Mouse (Mus musculus) lung, postnatal 25 days (tissue): Measurements from ENCODE around the gene Arhgef38.

Experiments used
- DNase-seq: peaks from one replicate; pipeline ENCODE4 v3.0.0; 2022; ENCODE audit warnings: low spot score

Arhgef38 gene

DNA sequence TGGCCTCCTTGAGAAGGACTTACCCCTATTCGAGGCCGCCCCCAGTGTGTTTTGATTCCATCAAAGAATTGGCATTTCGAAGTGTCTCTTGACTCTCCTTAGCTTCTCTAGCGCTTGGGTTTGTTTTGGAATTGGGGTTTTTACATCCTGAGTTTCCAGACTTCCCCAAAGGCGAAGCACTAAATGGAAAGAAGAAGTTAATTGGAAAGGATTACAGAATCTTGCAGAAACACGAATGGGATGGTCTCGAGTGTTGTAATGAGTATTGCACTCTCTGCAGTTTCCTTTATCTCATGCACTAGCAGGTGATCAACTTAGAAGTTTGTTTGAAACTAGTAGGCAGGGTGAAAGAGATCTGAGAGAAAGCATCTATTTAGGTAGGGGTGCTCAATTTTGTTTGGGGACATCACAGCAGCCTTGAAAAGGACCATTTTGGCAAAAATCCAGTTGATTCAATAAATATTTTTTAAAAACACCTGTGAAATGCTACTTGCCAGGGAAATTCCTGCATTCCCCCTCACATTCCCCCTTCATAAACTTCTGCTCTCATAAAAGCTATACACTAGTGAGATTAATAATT is 142.4 kb downstream of the Arhgef38 start:
- DNase-seq, result peak; percentile 22

DNA sequence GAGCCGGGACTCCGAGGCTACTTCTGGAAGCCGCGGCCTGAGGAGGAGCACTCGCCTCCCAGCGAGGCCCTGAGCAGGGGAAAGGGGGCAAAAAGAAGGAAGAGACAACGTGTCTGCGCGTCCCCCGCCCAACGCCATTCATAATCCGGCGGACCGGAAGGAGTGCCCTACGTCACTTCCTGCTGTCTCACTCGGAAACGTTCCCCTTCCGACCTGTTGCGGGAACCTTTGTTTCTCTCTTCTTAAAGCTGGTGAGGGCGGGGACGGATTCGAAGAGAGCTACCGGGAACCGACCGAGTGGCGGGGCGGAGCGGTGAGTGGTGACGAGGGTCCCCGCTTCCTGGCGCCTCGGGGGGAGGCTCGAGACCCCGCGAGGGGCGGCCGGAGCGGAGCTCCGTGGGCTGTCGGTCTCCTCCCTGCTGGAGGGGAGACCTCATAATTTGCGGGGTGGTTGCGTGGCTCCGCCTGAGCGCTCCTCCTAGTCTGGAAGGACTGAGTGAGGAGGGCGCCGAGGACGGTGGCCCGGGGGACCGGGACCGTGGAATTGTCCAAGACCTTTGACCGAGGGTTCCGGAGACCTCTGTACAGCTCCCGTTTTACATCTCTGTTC is 143.0 kb downstream of the Arhgef38 start, which contains the start of the genes Ints12 and Gstcd:
Ints12 (plus strand) TSS at position 177 of the 610 bp plus-strand sequence.
Gstcd (minus strand) TSS at position 370 of the 610 bp plus-strand sequence.
- peak; percentile 92 for DNase-seq

DNA sequence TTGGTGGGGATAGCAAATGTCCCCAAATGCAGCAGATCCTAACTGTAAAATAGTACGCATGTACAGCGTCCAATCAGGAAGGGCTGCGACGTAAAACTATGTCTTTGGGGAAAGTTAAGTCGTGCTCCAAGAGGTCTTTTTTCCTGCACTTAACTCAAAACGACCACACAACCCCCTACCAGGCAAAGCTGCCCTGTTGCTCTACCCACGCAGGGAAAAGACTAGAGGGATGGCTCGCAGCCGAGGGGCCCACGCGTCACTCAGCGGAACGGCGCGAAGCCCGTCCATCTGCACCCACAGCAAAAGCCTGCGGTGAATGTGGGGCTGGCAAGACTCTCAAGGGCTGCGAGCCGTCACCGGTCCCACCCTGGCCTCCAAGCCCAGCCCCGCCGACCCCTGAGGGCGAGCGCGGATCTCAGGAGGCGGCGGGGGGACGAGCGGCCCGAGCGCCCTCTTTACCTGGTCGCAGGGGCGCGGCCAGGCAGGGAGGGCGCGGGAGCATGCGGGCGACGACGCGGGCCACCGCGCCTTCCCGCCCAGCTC is 143.6 kb downstream of the Arhgef38 start:
- no peak for DNase-seq

DNA sequence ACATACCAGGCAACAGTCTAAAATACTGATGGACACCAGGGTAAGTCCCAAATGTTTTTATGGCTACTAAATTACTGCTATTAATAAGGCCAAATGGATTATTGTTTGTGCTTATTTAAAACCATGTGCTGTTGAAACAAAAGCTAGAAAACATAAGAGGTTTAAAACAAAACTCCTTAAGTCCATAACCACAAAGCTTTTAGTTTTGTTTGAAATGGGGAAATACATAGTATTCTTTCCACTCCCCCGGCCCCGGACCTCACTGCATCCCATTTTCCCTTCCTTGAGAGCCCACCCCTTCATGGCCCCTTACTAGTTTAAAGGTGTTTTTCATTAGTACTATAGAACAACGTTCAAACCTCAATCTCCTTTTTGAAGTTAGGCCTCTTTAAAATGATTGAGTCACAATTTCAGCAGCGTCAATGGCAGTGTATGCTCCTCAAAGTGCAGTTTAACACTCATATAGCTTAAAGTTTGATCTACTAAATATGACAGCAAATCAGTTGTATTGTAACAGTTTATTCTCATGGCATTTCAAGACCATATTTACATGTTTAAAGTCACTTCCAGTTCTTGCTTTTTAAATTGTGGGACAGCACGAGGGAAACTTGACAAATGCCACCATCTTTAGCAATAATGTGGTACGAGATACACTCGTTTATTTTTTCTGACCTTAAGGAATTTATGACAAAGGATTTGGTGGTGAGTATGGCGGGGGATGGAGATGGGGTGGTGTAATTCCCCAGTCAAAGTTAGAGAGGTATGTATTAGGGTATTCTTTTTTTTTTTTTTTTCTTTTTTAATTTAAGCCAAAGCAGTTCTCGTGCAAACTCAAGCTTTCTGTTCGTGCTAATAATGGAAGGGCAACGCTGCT is 144.3 kb downstream of the Arhgef38 start:
- no peak for DNase-seq

DNA sequence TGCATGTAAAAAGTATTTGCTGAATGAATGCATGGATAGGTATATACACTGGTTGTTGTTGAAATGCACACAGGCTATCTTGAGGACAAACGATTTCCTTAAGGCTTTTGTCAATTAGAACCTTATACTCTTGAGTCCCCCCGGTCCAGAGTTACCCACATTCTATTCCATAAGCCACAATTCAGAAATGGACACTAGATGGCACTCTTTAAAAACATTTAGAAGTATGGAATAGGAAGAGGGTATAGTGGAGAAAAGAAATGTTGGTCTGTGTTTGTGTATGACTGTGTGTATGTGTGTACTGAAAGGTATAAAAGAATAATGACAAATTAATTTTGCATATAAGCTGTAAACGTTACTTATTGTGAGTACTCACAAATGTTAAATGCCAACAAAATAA is 148.9 kb downstream of the Arhgef38 start:
- peak; percentile 55 for DNase-seq

DNA sequence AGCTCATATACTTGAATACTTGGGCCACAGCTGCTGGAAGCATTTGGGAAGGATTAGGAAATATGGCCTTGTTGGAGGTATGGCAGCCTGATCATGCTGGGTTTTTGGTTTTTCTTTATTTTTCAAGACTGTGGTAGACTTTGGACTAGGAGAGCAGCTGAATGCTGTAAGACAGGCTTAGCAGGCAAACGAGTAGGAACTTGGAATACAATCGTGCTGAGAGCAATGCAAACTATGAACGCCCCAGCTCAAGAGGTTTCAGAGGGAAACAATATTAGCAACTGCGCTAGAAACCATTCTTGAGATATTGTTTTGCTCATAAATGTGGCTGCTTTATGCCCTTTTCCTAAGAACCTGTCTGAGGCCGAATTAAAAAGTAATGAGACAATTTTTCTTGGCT is 152.0 kb downstream of the Arhgef38 start:
- no peak for DNase-seq

DNA sequence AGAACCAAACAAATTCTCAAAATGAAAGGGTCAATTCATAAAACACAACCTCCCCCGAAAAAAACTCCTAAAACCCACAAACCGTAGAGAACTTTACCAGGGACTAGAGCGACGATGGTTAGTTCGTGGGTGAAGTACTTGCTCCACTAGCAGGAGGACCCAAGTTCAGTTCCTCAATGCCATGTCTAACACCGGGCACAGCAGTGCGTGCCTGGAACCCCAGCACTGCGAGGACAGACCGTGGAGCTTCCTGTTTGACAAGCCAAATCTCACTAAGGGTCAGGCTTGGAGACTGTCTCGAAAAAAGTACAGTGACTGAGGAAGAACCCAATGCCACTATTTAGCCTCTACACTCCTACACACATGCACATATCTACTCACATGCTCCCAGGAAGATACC is 159.2 kb downstream of the Arhgef38 start:
- no peak for DNase-seq
